Mouse (Mus musculus): ENCODE data around the gene Snrpd3.

GRCm38 (mm10) chr10:75562596-75562995 is 45.2 kb downstream of the Snrpd3 start:
- TF ChIP-seq CTCF (IDR thresholded peaks at IDR 0.05; ENCODE audit: low read depth), result no peak
- no peak for TF ChIP-seq EP300 (optimal IDR thresholded peaks at IDR 0.05)
